Mouse (Mus musculus): ENCODE results near the gene Zfp791. TPM values are rescaled to one million over a fixed set of nuclear protein-coding genes. Genes with fewer than 3 reads are reported as not detected.

The Zfp791 gene
- polyA plus RNA-seq, 1 experiment from 2014 or later: 3.6 TPM

DNA sequence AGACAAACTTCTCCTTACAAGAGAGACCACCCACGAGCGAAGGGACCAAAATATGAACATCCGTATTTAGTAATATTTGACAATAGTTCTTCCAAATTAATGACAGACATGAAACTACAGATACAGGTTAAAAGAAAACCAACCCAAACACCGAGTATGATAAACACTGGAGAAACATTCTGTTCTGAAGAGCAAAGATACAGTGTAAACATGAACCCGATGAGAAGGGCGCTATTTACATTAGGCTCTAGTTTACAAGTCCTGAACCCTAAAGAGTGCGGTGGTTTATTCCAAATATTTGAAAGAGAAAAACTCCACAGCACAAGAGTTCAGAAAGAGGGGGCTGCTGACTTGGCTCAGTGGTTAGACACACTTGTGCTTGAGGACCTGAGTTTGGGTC is 5.9 kb downstream of the Zfp791 start:
- H3K27ac ChIP-seq: no peak overlapping the region

DNA sequence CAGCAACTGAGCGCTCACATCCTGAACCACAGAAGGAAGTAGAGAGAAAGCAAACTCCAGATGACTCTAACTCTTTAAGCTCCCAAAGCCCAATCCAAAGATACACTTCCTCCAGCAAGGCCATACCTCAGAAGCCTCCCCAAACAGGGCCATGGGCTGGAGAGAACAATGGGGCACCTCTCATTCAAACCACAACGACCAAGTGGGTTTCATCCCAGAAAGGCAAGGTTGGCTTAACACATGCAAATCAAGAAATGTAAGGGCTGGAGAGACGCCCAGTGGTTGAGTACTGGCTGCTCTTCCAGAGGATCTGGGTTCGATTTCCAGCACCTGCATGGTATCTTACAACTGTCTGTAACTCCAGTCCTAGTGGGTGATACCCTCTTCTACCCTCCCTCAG is 7.4 kb downstream of the Zfp791 start:
- Histone ChIP-seq H3K27me3 (ENCODE audit: control insufficient read depth, insufficient read depth, low read length) (no peaks in the 10 kb centered on the region), H3K27ac (no peak overlapping the region), H3K4me1 (replicated peaks; ENCODE audit: control insufficient read depth, insufficient read depth, low read length) (0 out of 2 replicates have a peak, but pooled peaks cover 3% of the 10 kb centered on the region), H3K9ac (no peak overlapping the region), H3K4me3 (replicated peaks; ENCODE audit: low read length) (no peak overlapping the region), H3K36me3 (replicated peaks; ENCODE audit: control insufficient read depth, insufficient read depth) (peaks cover 15% of the 10 kb centered on the region), H3K4me2 (replicated peaks) (no peak overlapping the region), H3K9me3 (ENCODE audit: control insufficient read depth, low read length) (no peaks in the 10 kb centered on the region)
- DNase-seq (ENCODE audit: low spot score) (no peak), ATAC-seq (ENCODE audit: low FRiP score) (no peak)
- 75% methylated on average over 4 of the region's 4 CpGs for WGBS

More for the DNA sequence above, 5.9 kb downstream of the Zfp791 start:
- ATAC-seq (ENCODE audit: low FRiP score) (no peak), DNase-seq (ENCODE audit: low spot score) (no peak)
- 95% methylated on average over 7 of the region's 7 CpGs for WGBS
- Histone ChIP-seq H3K4me1 (replicated peaks; ENCODE audit: control insufficient read depth, insufficient read depth, low read length) (0 out of 2 replicates have a peak, but pooled peaks cover 3% of the 10 kb centered on the region), H3K4me3 (replicated peaks; ENCODE audit: low read length) (no peak overlapping the region), H3K9me3 (ENCODE audit: control insufficient read depth, low read length) (no peaks in the 10 kb centered on the region), H3K9ac (no peak overlapping the region), H3K27me3 (ENCODE audit: control insufficient read depth, insufficient read depth, low read length) (no peaks in the 10 kb centered on the region), H3K36me3 (replicated peaks; ENCODE audit: control insufficient read depth, insufficient read depth) (no peaks in the 10 kb centered on the region; the same call in 1 of the 2 replicates), H3K4me2 (replicated peaks) (no peak overlapping the region)

DNA sequence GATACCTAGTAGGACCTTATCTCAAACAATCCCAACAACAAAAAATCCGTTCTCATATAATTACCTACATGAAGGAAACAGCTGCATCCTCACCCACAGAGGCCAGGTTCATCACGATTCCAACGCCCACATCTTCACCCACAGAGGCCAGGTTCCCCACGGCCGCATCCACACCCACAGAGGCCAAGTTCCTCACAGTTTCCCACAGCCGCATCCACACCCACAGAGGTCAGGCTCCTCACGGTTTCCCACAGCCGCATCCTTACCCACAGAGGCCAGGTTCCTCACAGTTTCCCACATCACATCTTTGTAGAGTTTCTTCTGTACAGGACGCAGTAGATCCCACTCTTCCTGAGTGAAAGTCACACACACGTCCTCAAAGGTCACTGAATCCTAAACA is 9.7 kb downstream of the Zfp791 start:
- Histone ChIP-seq H3K4me2 (replicated peaks) (no peak overlapping the region), H3K9ac (no peak overlapping the region), H3K9me3 (ENCODE audit: control insufficient read depth, low read length) (no peaks in the 10 kb centered on the region), H3K27ac (no peak overlapping the region), H3K36me3 (replicated peaks; ENCODE audit: control insufficient read depth, insufficient read depth) (peaks cover 30% of the 10 kb centered on the region), H3K4me1 (replicated peaks; ENCODE audit: control insufficient read depth, insufficient read depth, low read length) (no peaks in the 10 kb centered on the region), H3K4me3 (replicated peaks; ENCODE audit: low read length) (no peak overlapping the region), H3K27me3 (ENCODE audit: control insufficient read depth, insufficient read depth, low read length) (no peaks in the 10 kb centered on the region)
- no peak for ATAC-seq (ENCODE audit: low FRiP score)
- no peak for DNase-seq (ENCODE audit: low spot score)
- 96% methylated on average over 10 of the region's 10 CpGs for WGBS

DNA sequence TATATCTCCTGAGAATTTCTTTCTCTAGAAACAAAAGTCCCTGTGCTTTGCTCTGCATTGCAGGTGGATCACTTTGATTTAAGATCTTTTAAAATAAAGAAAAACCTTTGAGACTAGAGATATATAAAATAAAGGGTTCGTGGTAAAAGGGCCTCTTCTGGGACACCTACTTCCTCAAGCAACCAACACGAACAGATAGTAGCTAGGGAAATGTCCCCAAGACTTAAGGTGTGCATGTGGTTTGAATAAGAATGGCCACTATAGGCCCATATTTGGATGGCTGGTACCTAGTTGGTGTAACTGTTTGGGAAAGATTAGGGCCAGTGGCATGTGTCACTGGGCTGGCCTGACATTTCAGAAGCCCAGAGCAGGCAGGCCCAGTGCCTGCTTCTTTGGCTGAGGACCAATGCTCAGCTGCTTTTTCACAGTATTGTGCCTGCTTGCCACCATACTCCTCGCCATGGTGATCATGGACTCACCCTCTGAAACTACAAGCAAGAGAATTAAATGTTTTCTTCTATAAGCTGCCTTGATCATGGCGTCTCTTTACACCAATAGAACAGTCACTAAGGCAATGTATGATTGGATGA is 22.7 kb downstream of the Zfp791 start:
- Histone ChIP-seq H3K4me2 (replicated peaks) (no peak overlapping the region), H3K27ac (no peak overlapping the region), H3K36me3 (replicated peaks; ENCODE audit: control insufficient read depth, insufficient read depth) (peaks cover 38% of the 10 kb centered on the region), H3K9me3 (ENCODE audit: control insufficient read depth, low read length) (no peaks in the 10 kb centered on the region), H3K4me1 (replicated peaks; ENCODE audit: control insufficient read depth, insufficient read depth, low read length) (no peaks in the 10 kb centered on the region), H3K4me3 (replicated peaks; ENCODE audit: low read length) (no peak overlapping the region), H3K9ac (no peak overlapping the region), H3K27me3 (ENCODE audit: control insufficient read depth, insufficient read depth, low read length) (no peaks in the 10 kb centered on the region)
- 93% methylated on average over 4 of the region's 4 CpGs for WGBS
- no peak for ATAC-seq (ENCODE audit: low FRiP score)
- no peak for DNase-seq (ENCODE audit: low spot score)

DNA sequence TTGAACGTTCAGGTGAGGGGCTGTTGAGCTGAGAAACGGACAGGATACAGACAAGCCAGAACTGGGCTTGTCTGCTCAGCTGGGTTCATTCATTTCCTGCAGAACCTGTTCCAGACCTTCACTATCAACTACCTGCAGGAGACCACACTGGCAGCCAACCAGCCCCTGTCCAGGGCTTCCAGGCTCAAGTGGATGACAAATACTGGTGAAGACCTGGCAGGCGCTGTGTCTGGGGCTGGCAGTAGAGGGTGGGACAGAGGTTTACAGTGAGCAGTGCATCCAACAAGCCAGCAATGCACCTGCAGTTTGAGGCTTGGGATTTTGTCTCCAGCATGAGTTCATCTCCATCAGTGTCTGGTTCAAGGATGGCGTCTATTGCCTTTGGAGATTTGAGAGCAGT is 26.0 kb downstream of the Zfp791 start:
- Histone ChIP-seq H3K9ac (no peak overlapping the region), H3K4me2 (replicated peaks) (no peak overlapping the region), H3K27me3 (ENCODE audit: control insufficient read depth, insufficient read depth, low read length) (no peaks in the 10 kb centered on the region), H3K9me3 (ENCODE audit: control insufficient read depth, low read length) (no peaks in the 10 kb centered on the region), H3K4me3 (replicated peaks; ENCODE audit: low read length) (no peak overlapping the region), H3K36me3 (replicated peaks; ENCODE audit: control insufficient read depth, insufficient read depth) (peaks cover 52% of the 10 kb centered on the region), H3K4me1 (replicated peaks; ENCODE audit: control insufficient read depth, insufficient read depth, low read length) (no peaks in the 10 kb centered on the region), H3K27ac (no peak overlapping the region)
- DNase-seq (ENCODE audit: low spot score) (no peak), ATAC-seq (ENCODE audit: low FRiP score) (no peak)
- WGBS: 92% methylated on average over 4 of the region's 4 CpGs

DNA sequence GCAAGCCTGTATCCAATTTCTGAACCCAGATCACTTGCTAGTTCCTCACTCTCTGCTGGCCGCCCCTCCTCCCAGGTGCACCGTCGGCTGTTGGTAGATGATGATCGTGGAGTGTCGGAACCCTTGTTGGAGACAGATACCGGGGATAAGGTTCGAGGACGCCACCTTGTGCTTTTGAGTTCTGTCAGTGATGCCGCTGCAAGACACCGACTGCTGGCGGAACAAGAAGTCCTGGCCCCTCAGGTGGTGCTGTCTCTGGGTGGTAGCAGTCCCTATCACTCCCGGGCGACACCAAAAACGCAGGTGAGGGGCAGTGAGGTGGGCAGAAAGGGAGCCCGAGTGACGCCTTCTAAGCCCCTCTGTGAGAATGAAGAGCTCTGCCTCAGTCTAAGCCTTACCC is 26.7 kb downstream of the Zfp791 start:
- Histone ChIP-seq H3K9ac (no peak overlapping the region), H3K4me1 (replicated peaks; ENCODE audit: control insufficient read depth, insufficient read depth, low read length) (no peaks in the 10 kb centered on the region), H3K4me3 (replicated peaks; ENCODE audit: low read length) (no peak overlapping the region), H3K27me3 (ENCODE audit: control insufficient read depth, insufficient read depth, low read length) (no peaks in the 10 kb centered on the region), H3K36me3 (replicated peaks; ENCODE audit: control insufficient read depth, insufficient read depth) (peaks cover 52% of the 10 kb centered on the region), H3K4me2 (replicated peaks) (no peak overlapping the region), H3K27ac (no peak overlapping the region), H3K9me3 (ENCODE audit: control insufficient read depth, low read length) (no peaks in the 10 kb centered on the region)
- 96% methylated on average over 16 of the region's 16 CpGs for WGBS
- ATAC-seq (ENCODE audit: low FRiP score): no peak
- no peak for DNase-seq (ENCODE audit: low spot score)

DNA sequence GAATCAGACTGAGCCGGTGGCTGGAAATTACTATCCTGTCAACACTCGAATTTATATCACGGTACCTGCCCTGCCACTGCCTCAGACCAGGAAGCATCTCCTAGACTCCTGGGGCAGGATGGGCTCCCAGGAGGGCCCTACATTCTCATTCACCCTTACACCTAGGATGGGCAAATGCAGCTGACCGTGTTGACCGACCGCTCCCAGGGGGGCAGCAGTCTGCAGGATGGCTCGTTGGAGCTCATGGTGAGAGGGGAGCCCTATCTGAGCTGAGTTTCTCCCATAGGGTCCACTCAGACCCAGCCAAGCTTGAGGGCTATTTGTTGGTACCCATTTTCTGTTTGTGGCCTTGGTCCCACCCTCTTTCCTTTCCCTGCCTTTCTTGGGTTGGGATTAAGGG is 27.3 kb downstream of the Zfp791 start:
- WGBS: 97% methylated on average over 7 of the region's 7 CpGs
- H3K9me3 ChIP-seq (ENCODE audit: control insufficient read depth, low read length): no peaks in the 10 kb centered on the region

DNA sequence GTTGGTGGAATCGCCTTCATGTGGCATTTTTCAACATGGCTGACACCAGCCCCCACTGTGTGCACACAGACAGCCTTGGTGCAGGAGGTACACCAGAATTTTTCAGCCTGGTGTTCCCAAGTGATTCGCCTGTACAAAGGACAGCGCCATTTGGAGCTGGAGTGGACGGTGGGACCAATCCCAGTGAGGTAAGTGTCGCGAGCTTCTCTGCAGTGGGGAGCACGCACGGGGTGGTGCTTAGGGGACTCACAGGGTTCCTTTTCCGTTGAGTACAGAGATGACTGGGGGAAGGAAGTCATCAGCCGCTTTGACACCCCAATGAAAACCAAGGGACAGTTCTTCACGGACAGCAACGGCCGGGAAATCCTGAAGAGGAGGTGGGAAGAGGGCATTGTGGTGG is 27.8 kb downstream of the Zfp791 start:
- Histone ChIP-seq H3K9ac (no peak overlapping the region), H3K27ac (no peak overlapping the region), H3K4me3 (replicated peaks; ENCODE audit: low read length) (no peak overlapping the region), H3K36me3 (replicated peaks; ENCODE audit: control insufficient read depth, insufficient read depth) (peaks cover 52% of the 10 kb centered on the region), H3K27me3 (ENCODE audit: control insufficient read depth, insufficient read depth, low read length) (no peaks in the 10 kb centered on the region), H3K4me2 (replicated peaks) (no peak overlapping the region), H3K9me3 (ENCODE audit: control insufficient read depth, low read length) (no peaks in the 10 kb centered on the region), H3K4me1 (replicated peaks; ENCODE audit: control insufficient read depth, insufficient read depth, low read length) (no peaks in the 10 kb centered on the region)
- DNase-seq (ENCODE audit: low spot score): no peak
- ATAC-seq (ENCODE audit: low FRiP score): no peak
- 95% methylated on average over 13 of the region's 13 CpGs for WGBS

More for the DNA sequence above, 27.3 kb downstream of the Zfp791 start:
- Histone ChIP-seq H3K27ac (no peak overlapping the region), H3K4me1 (replicated peaks; ENCODE audit: control insufficient read depth, insufficient read depth, low read length) (no peaks in the 10 kb centered on the region), H3K36me3 (replicated peaks; ENCODE audit: control insufficient read depth, insufficient read depth) (peaks cover 52% of the 10 kb centered on the region), H3K9ac (no peak overlapping the region), H3K27me3 (ENCODE audit: control insufficient read depth, insufficient read depth, low read length) (no peaks in the 10 kb centered on the region), H3K4me3 (replicated peaks; ENCODE audit: low read length) (no peak overlapping the region), H3K4me2 (replicated peaks) (no peak overlapping the region)
- ATAC-seq (ENCODE audit: low FRiP score): no peak
- DNase-seq (ENCODE audit: low spot score): no peak

DNA sequence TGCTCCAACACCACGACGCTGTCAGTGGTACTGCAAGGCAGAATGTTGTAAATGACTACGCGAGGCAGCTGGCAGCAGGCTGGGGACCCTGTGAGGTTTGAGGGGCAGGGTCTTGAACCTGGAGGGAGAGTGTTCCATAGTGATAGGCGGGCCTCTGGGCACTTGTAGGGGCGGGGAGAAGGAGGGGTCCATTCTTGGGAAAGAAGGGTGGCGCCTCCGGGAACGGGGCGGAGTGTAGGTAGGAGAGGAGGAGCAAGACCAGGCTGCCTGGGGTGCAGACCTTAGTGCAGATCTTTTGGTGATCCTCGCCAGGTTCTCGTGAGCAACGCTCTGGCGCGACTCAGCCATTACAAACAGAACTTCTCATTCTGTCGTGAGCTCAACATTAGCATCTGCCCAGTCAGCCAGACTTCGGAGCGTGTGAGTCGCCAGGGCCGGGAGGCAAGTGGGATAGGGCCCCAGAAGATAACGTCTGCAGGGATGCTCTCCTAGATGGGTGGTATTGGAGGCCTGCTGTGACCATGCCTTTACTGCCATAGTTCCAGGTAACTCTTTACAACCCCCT is 31.3 kb downstream of the Zfp791 start:
- H3K9ac ChIP-seq: no peak overlapping the region
- DNase-seq (ENCODE audit: low spot score) (no peak), ATAC-seq (ENCODE audit: low FRiP score) (no peak)
- no peak overlapping the region for H3K27ac ChIP-seq
- H3K4me1 ChIP-seq (replicated peaks; ENCODE audit: control insufficient read depth, insufficient read depth, low read length): no peaks in the 10 kb centered on the region
- H3K36me3 ChIP-seq (replicated peaks; ENCODE audit: control insufficient read depth, insufficient read depth): peaks cover 48% of the 10 kb centered on the region
- H3K4me3 ChIP-seq (replicated peaks; ENCODE audit: low read length): no peak overlapping the region
- WGBS: 36% methylated on average over 21 of the region's 21 CpGs
- no peak overlapping the region for H3K4me2 ChIP-seq (replicated peaks)
- H3K27me3 ChIP-seq (ENCODE audit: control insufficient read depth, insufficient read depth, low read length): no peaks in the 10 kb centered on the region
- no peaks in the 10 kb centered on the region for H3K9me3 ChIP-seq (ENCODE audit: control insufficient read depth, low read length)

DNA sequence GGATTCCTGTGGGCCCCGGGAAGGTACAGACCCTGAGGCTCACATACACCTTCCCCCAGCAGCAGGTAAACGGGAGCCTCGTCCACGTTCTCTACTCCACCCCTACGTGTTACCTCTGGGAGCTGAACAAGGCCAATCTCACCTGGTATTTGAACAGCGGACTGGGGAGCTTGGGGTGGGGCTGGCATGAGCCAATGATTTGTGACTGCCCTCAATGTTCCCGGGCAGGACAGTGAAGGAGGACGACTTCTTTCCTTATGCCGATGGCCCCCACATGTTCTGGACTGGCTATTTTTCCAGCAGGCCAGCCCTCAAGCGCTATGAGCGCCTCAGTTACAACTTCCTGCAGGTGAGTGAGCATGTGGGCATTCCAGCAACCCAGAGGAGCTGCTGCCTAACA is 32.0 kb downstream of the Zfp791 start:
- WGBS: 94% methylated on average over 11 of the region's 11 CpGs
- DNase-seq (ENCODE audit: low spot score) (no peak), ATAC-seq (ENCODE audit: low FRiP score) (no peak)
- Histone ChIP-seq H3K9ac (no peak overlapping the region), H3K4me1 (replicated peaks; ENCODE audit: control insufficient read depth, insufficient read depth, low read length) (no peaks in the 10 kb centered on the region), H3K9me3 (ENCODE audit: control insufficient read depth, low read length) (no peaks in the 10 kb centered on the region), H3K4me3 (replicated peaks; ENCODE audit: low read length) (no peak overlapping the region), H3K27ac (no peak overlapping the region), H3K4me2 (replicated peaks) (no peak overlapping the region), H3K36me3 (replicated peaks; ENCODE audit: control insufficient read depth, insufficient read depth) (peaks cover 41% of the 10 kb centered on the region), H3K27me3 (ENCODE audit: control insufficient read depth, insufficient read depth, low read length) (no peaks in the 10 kb centered on the region)
